Mouse (Mus musculus) neural tube, embryonic 10.5 days (tissue): ENCODE data around the gene Fam50b.

Experiments
- DNase-seq: peaks from one replicate; pipeline ENCODE4 v3.0.0-alpha.2; 2017; ENCODE audit warnings: low spot score; ENCODE audit errors: extremely low spot score

Gene Fam50b

DNA sequence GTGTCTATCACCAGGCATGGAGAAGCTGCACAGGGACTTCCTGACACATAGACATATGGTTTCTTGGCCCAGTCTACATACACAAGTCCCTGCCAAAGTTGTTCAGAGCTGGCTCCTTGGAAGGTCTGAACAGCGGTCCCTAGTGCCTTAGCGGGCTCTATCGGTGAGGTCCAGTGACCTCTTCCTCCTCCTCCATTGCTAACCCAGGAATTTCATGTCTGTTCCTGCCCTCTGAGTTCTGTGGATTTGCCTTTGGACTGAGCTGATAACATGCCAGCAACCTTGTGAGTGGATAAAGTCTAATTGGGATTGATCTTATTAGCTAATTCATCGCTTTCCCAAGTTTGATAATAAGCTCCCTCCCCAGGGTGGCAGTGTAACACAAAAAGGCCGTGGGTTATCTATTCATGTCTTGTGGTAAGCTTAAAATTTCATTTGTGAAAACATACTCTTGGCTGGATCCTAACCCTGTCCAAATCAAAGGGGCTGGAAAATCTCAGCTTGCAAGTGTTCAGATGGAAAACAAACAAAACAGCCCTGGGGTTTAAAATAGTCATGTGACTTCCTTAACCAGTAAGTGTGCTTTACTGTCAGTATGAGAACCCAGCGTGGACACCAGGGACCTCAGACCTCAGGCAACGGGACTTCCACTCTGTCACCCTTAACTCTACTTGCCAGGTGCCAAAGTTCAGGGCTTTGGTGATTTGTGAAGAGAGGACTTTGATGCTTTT lies 3.5 kb downstream of the Fam50b start:
- no peak for DNase-seq

DNA sequence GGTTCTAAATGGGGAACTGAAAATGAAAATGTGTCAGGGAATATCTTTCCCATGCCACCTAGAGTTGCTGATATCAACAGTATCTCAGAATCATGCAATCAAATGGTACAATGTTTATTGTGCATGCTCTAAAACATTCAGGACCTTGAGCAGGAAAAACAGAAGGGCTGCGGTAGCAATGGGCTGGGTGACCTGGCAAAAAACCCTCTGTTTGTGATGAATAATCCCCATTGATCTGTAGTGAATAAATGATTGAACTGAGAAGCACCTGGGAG lies 4.0 kb downstream of the Fam50b start:
- DNase-seq: no peak

DNA sequence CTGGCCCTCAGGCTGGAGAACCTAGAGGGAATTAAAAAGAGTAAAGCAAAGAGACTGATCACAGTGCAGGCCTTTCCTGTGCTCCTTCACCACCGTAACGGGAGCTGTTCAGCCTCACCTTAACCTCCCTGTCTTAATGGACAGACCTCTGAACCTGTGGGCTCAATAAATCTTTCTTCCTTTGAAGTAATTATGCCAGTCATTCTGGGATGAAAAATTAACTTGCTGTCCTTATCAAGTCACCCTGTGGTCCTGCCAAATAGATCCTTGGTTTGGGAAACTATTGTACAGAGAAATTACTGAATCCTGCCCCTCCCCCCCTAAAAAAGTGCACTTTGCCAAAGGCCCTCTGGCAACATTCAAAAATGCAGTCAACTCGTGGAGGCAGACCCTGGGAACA lies 4.4 kb downstream of the Fam50b start:
- no peak for DNase-seq

DNA sequence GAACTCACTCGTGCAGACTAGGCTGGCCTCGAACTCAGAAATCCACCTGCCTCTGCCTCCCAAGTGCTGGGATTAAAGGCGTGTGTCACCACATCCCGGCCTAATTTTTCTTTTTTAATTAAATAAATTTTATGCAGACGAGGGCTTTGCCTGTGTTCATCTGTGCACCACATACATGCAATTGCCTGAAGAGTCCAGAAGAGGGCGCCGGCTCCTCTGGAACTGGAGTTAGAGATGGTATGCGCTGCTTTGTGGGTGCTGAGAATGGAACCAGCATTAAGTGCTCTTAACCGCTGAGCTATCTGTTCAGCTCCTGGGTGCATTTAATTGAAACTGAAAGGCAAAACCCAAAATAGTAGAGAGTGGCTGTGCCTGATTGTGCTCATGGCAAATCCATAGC lies 6.6 kb downstream of the Fam50b start:
- no peak for DNase-seq

DNA sequence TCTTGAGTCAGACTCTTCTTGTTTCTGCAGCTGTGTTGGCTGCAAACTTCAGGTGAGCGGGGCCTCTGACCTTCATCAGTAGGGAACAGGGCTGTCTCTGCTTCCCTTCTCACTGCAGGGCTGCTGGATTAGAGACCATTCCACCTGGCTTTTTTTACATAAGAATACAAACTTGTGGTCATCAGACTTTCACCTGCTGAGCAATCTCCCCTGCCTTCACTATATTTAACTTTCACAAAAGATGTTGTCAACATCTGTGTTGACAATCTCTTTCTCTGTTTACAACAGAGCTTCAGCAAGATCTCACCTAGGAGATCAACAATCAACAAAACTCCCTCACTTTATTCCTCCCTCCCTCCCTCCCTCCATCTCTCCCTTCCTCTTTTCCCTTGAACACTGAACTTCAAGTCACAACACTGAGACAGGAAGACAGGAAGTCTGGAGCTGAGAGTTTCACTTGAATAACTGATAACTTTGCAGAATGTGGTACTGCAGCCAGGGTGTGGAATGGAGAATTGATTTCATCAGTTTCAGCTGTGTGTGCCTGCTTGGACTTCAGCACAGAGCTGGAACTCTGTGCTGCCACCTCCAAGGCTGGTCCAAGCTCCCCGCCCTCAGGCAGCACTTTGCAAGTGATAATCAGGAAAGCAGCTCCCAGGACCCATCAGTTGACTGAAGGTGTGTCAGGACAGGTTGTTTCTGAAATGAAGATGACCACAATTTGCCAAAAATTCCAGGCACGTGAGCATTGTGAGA lies 7.3 kb downstream of the Fam50b start:
- no peak for DNase-seq

DNA sequence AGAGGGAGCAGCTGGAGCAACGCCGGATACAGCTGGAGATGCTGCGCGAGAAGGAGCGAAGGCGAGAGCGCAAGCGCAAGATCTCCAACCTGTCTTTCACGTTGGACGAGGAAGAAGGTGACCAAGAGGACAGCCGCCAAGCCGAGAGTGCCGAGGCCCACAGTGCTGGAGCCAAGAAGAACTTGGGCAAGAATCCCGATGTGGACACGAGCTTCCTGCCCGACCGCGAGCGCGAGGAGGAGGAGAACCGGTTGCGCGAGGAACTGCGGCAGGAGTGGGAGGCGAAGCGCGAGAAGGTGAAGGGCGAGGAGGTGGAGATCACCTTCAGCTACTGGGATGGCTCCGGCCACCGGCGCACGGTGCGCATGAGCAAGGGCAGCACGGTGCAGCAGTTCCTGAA lies 12.2 kb downstream of the Fam50b start:
- no peak for DNase-seq

DNA sequence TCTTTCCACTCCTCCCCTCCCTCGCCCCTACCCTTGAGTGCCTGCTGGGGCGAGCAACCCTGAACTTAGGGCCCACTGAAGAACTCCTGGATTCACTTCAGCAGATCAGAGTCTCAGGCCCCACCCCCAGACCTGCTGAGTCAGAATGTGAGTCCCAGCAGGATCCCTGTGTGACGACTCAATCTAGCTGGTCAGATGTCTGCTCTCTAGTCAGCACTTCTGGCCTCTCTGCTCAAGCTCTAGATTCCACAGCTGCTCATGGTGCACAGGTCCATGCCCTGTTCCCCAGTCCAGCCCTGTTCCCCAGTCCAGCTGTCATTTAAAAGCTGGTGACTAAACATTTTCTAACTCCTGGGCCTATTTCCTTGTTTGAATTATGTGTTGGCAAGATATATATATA lies 13.9 kb downstream of the Fam50b start:
- no peak for DNase-seq

DNA sequence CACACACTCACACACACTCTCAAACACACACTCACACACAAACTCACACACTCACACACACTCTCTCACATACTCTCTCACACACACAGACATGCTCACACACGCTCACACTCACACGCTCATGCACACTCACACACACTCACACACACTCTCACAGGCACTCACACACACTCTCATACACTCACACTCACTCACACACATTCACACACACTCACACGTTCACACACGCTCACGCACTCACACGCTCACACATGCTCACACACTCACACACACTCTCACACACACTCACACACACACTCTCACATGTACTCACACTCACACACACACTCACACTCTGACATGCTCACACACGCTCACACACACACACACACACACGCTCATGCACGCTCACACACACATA lies 24.6 kb downstream of the Fam50b start:
- no peak for DNase-seq

DNA sequence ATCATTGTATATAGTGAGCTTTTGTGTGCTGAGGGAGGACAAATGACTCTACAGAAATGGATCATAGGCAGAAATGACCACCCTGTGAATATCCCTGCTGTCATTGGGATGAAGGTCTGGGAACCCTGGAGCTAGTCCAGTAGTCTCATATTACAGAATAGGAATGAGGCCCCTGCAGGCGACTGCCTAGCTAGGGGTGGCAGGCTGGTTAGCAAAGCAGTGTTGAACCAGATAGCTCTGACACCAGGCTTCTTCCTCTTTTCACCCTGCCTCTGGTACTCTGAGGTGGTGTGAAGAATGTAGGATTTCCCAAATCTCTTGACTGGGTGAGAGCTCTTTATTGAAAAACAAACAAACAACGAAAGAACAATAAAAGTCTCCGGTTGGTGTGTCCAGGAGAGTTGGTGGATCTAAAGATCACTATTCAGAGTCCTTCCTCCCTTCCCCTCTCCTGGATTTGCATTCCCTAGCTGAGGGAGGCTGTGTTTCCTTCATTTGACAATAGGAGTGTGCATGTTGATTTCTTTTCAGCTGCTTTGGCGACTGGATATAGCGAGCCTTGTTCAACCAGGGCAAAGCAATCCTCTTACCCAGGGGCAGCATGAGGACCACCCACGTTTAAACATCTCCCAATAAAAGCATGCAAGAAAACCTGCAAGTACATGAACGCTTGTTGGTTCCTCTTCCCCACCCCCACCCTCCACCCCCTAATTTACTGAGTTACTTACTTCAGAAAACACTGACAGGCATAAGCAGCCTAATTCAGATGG lies 26.1 kb downstream of the Fam50b start:
- no peak for DNase-seq

DNA sequence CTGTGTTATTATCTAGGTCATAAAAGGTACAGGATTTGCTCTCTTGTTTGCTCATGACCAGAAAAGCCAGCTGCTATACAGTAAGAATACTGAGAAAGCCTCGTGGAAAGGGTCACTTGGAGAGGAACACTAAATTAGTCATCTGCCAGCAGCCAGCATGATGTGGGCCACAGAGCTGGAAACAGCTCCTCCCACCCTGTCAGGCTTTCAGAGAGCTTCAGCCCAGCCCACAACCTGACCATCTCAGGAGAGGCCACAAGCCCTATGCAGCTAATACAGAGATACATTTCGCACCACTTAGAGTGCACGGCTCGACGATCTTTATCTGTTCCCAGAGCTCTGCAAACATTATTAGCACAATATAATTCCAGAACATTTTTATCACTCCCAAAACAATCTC lies 27.5 kb downstream of the Fam50b start:
- no peak for DNase-seq

DNA sequence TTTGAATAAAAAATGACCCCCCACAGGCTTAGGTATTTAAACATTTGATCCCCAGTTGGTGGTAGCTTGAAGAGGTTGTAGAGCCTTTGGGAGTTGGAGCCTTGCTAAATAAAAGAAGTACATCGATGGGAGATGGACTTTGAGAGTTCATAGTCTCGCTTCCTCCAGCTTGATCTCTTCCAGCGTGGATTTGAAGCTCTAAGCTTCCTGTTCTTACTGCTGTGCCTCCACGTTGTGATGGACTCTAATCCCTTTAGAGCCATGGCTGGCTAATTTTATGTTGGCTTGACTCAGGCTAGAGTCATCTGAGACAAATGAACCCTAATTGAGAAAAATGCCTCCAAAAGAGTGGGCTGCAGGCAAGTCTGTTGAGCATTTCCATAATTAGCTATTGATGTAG lies 28.2 kb downstream of the Fam50b start:
- no peak for DNase-seq

DNA sequence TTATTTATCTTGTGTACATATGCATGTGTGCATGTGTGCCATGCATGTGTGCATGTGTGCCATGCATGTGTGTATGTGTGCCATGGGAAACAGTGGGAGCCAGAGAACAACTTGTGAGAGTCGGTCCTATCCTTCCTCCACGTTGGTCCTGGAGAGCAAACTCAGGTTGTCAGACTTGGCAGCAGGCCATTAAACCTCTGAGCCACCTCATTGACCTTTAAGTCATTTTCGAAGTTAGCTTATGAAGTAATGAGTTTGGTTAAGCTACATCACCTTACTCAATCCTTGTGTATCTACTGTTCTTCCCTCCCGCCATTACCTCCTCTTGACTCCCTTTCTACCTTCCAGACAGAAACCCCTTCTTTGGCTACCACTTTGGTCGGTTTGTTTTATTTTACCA lies 30.6 kb downstream of the Fam50b start:
- no peak for DNase-seq

DNA sequence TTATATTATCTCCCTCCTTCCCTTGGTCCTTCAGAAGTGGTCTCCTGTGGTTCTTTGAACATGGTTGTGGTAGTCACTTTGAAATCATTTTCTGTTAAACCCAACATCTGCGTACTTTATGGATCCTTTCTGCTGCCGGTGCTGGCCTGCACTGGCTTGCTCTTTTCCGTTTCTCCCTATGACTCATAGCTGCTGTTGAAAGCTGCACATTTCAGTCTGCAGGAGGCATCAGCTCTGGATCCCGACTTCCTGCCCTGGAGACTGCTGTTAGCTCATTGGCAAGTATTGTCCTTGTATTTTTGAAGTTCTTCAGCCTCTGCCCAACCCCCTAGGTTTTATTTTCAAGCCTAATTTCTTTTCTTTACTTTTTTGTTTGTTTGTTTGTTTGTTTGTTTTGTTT lies 31.9 kb downstream of the Fam50b start:
- DNase-seq: no peak

DNA sequence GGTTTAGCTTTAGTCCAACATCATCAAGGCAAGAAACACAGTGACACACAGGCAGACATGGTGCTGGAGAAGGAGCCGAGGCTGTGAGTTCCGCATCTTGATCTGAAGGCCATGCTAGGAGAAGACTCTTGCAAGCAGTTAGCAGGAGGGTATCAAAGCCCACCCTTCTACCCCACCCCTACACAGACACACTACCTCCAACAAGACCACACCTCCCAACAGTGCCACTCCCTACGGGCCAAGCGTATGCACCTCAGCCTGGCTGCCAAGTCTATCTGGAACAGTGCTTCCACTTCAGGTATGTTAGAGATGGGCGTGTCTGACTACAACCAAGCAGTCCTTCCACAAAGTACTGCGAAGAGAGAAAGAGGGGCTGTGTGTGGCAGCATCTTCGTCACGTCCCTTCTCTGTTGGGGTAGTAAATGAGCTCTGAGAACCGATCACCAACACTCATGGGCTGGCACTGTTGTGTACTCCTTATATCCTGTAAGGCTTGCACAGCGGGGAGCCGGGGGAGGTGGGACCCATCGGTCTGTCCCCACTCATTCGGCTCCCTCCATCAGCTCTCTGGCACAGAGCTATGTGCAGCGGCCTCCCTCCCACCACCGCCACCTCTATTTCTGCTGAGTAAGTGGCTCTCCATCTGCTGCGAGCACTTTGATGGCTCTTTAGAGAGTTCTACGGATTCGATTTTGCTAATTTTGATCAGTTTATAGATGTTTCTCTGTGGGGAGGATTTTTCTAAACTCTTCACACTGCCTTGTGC lies 33.1 kb downstream of the Fam50b start:
- no peak for DNase-seq

DNA sequence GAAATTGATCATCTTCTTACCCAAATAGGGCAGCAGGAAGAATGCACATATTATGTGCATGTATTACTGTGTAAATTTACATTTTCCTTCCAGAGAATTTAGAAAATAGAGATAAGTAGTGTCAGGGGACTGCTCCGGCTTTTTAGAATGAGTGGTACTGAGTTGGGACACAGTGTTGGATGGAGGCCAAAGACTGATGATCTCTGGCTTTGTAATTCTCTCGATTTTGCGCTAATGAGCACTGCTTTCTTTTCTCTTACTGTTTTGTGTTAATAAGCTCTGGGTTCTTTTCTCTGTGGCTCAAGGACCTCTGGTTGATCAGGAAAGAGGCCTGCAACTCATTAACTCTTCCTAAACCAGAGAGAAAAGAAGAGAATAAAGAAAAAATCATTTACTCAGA lies 42.1 kb downstream of the Fam50b start:
- no peak for DNase-seq

DNA sequence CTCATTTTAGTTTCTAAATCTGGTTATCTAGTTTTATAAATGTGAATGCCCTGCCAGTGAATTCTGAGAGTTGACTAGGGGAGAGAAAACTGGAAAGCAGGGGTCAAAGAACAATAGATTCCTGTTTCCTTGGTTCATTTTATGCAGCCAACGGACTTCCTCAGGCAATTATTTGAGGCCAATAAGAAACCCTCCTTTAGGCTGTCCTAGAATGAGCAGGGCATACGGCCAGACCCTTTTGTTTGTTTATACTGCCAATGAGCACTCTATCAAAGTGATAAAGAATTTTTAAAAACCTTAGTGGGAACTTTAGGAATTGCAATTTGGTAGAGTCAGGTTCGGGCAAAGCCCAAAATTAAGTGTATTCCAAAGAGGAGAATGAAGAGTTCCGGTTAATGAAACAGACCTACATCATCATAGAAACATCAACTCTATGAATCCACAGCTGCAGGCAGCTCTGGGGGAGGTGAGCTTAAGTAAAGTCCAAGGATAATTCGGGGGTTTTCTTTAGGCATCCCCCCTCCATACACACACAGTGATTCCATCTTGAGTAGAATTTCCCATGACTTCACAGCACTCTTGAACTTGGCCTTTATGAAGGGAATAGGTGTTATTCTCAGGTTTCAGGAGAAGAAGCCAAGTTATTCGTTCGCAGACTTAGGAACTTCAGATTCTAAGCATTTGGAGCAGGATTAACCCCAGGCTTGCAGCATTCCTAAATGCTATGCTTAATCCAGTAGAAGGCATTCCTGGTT lies 46.4 kb downstream of the Fam50b start:
- no peak for DNase-seq

DNA sequence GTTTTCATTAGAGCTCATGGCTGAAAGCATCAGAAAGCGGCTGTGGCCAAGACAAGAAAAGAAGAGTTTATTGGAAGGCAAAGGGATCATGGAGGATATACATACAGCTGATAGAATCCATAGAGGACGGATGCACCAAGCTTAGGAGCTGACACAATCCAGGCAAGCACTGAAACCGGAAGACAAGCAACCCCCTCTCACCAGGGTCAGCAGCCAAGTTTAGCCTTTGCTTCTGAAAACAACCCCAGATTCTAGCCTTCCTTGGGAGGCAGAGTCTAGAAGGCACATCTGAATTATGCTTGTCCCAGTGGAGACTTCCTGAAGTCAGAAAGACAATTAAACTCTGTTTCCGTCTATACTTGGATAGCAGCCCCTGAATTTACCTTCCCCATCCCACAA lies 47.0 kb downstream of the Fam50b start:
- DNase-seq: no peak

DNA sequence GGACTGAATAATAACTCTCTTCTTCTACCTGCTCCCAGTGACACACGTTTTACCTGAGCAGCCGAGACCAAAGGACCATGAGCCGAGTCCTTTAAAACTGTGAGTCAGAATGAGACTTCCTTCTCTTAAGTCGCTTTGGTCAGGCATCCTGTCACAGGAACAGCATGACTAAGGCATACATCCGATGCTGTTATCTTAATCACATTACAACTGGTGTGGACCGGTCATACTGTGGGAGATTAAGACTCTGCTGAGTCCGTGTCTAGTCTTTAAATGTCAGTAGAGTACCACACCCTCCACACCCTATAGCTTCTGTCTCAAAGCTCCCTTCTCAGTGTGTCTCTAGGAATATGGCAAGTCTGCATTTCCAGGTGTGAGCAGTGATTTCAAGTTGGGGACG lies 50.2 kb downstream of the Fam50b start:
- no peak for DNase-seq

DNA sequence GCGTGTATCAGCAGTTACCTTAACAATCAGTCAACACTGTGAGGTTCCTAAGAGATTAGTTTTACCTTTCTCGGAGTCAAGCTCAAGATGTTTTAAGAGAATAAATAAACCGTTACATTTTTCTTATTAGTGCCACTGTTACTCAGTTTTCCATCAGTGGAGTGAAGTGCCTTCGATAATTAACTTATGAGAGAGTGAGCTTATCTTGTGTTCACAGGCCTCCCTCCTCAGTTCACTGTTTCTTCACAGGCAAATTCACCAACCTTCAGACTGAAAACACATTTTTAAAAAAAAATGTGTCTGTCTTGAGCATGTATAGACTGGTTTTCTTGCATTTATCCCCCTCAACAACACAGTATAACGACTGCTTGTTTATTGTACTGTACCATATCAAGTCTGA lies 52.0 kb downstream of the Fam50b start:
- DNase-seq: no peak

DNA sequence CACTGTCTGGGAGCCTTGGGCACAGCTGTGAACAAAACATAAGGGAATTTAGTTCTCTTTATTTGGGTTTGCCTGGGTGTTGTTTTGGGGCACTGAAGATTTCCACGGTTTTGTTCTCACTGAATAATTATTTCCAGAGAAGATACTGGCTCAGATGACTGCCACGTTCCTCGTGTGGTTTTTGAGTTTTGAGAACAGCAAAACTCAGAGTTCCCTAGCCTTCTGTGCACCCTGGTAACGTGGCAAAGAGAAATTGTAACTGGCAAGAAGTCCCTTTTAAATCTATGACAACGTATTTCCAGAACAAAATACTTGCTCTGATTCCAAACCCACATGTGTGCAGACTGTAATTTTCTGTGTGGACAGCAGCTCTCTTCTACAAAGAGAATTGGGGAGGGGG lies 52.9 kb downstream of the Fam50b start:
- no peak for DNase-seq

DNA sequence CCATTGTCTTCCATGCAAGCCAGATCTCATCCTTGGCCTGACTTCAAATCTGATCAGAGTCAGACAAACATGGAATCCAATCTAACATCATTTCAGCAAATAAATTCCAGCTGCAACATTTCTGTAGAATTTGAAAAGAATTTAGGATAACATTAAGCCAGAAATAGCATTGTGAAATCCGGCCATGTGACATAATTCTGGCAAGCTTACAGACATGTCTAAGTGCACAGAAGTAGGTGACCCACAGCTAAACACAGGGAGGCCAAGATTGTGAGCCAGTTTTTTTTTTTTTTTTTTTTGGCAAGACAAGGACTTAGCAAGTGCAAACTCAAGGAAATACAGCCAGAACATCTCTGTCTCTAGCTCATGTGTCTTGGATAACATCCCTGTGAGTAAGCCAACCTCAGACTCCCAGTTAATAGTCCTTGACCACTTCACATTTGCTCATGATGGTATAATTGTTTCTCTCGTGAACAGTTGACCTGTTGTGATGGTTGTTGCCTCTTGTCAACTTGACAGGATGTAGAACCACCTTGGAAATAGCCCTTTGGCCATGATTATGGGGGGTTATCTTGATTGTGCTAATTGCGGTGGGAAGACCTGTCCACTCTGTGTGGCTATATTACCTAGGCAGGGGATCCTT lies 54.6 kb downstream of the Fam50b start:
- DNase-seq: no peak
